17 mouse cellular contexts compared by ENCODE assay signal in genomic region chr2:148189287-148189686, GRCm38 (mm10).
DNase-seq lines count a peak whose midpoint lies in the region; ATAC-seq and TF ChIP-seq lines count a peak whose summit lies in the region.
"Had no signal": no experiment of that assay in that cellular context is flagged by ENCODE, and none has a peak within 500 bp of the region (broad histone marks: within the 10 kb centered on the region; RNA-seq: fewer than 3 reads in every experiment).

No protein-coding gene starts in this region.

- no peak for TF ChIP-seq EP300 in stomach, postnatal 0 days (optimal IDR thresholded peaks at IDR 0.05)

- H3K9me3 ChIP-seq in heart, embryonic 15.5 days (replicated peaks), result no peaks in the 10 kb centered on the region
- H3K9me3 ChIP-seq in heart, embryonic 11.5 days (replicated peaks; ENCODE audit: control insufficient read depth, low read length), result no peaks in the 10 kb centered on the region
- H3K9me3 ChIP-seq in stomach, embryonic 14.5 days (ENCODE audit: control insufficient read depth, low read depth, low read length), result no peaks in the 10 kb centered on the region
- no peaks in the 10 kb centered on the region for H3K9me3 ChIP-seq in stomach, postnatal 0 days (ENCODE audit: control insufficient read depth, low read length)
- H3K9me3 ChIP-seq: embryonic facial prominence, embryonic 13.5 days; heart, embryonic 13.5 days; midbrain, embryonic 13.5 days had no signal

- intact Hi-C loops in left cerebral cortex, adult 2 months (cut with DNase I), result no loop called here

- H3K27ac ChIP-seq in heart, embryonic 15.5 days, result peak overlapping the region; percentile 18; the same call in 1 of the 2 replicates
- H3K27ac ChIP-seq in heart, embryonic 11.5 days (ENCODE audit: low read depth, low read length), result no peak overlapping the region
- H3K27ac ChIP-seq in left cerebral cortex, adult 2 months, result peak overlapping the region; percentile 40
- H3K27ac ChIP-seq in stomach, embryonic 14.5 days (ENCODE audit: low read length), result no peak overlapping the region
- H3K27ac ChIP-seq in stomach, postnatal 0 days (replicated peaks), result no peak overlapping the region
- H3K27ac ChIP-seq: embryonic facial prominence, embryonic 13.5 days; heart, embryonic 13.5 days; liver, embryonic 14.5 days; midbrain, embryonic 13.5 days had no signal

- 45% methylated on average over 5 of the region's 5 CpGs for WGBS in heart, embryonic 15.5 days
- 43% methylated on average over 5 of the region's 5 CpGs for WGBS in heart, embryonic 11.5 days (ENCODE audit: insufficient replicate concordance)
- 32% methylated on average over 5 of the region's 5 CpGs for WGBS in stomach, embryonic 14.5 days
- WGBS in stomach, postnatal 0 days, result 31% methylated on average over 5 of the region's 5 CpGs

- H3K4me1 ChIP-seq in heart, embryonic 15.5 days (replicated peaks), result peaks cover 26% of the 10 kb centered on the region
- peaks cover 11% of the 10 kb centered on the region; the same call in 1 of the 2 replicates for H3K4me1 ChIP-seq in heart, embryonic 11.5 days (ENCODE audit: control insufficient read depth, insufficient read depth, low read length)
- H3K4me1 ChIP-seq in stomach, embryonic 14.5 days (ENCODE audit: control insufficient read depth, insufficient read depth, low read length), result no peaks in the 10 kb centered on the region; the same call in 1 of the 2 replicates
- no peaks in the 10 kb centered on the region for H3K4me1 ChIP-seq in stomach, postnatal 0 days (replicated peaks; ENCODE audit: control insufficient read depth, insufficient read depth)
- H3K4me1 ChIP-seq: embryonic facial prominence, embryonic 13.5 days; midbrain, embryonic 13.5 days had no signal

- H3K4me2 ChIP-seq in heart, embryonic 15.5 days, result no peak overlapping the region
- H3K4me2 ChIP-seq in heart, embryonic 11.5 days, result no peak overlapping the region
- no peak overlapping the region for H3K4me2 ChIP-seq in stomach, embryonic 14.5 days (replicated peaks; ENCODE audit: low read depth, low read length)
- no peak overlapping the region for H3K4me2 ChIP-seq in stomach, postnatal 0 days (replicated peaks; ENCODE audit: low read depth)
- H3K4me2 ChIP-seq: embryonic facial prominence, embryonic 13.5 days; heart, embryonic 13.5 days; midbrain, embryonic 13.5 days had no signal

- H3K36me3 ChIP-seq in heart, embryonic 15.5 days, result no peaks in the 10 kb centered on the region
- no peaks in the 10 kb centered on the region for H3K36me3 ChIP-seq in heart, embryonic 11.5 days (ENCODE audit: control insufficient read depth, insufficient read depth, low read length)
- no peaks in the 10 kb centered on the region for H3K36me3 ChIP-seq in stomach, embryonic 14.5 days (ENCODE audit: control insufficient read depth, insufficient read depth, low read length)
- no peaks in the 10 kb centered on the region for H3K36me3 ChIP-seq in stomach, postnatal 0 days (ENCODE audit: control insufficient read depth, insufficient read depth, low read length)
- H3K36me3 ChIP-seq: embryonic facial prominence, embryonic 13.5 days; heart, embryonic 13.5 days; midbrain, embryonic 13.5 days had no signal

- H3K27me3 ChIP-seq in heart, embryonic 15.5 days, result peaks cover 8% of the 10 kb centered on the region; the same call in 1 of the 2 replicates
- H3K27me3 ChIP-seq in heart, embryonic 11.5 days (ENCODE audit: control insufficient read depth, insufficient read depth, low read length), result peaks cover 10% of the 10 kb centered on the region
- H3K27me3 ChIP-seq in stomach, embryonic 14.5 days (ENCODE audit: control insufficient read depth, insufficient read depth, low read length), result no peaks in the 10 kb centered on the region
- no peaks in the 10 kb centered on the region for H3K27me3 ChIP-seq in stomach, postnatal 0 days (ENCODE audit: control insufficient read depth, insufficient read depth, low read length)
- H3K27me3 ChIP-seq: embryonic facial prominence, embryonic 13.5 days; midbrain, embryonic 13.5 days had no signal

- no peak for ATAC-seq in heart, embryonic 15.5 days (replicated peaks; ENCODE audit: insufficient number of reproducible peaks, insufficient read depth, low FRiP score, low read depth)
- ATAC-seq in heart, embryonic 11.5 days (replicated peaks; ENCODE audit: insufficient number of reproducible peaks, low FRiP score, low TSS enrichment), result no peak
- ATAC-seq in stomach, embryonic 14.5 days (ENCODE audit: insufficient number of reproducible peaks, insufficient read depth, low FRiP score, low read depth), result peak; percentile 53; the same call in 1 of the 2 replicates
- no peak; the same call in 1 of the 2 replicates for ATAC-seq in stomach, postnatal 0 days (ENCODE audit: low FRiP score, low TSS enrichment)
- ATAC-seq: inflammation-experienced regulatory T-cells, adult 6 months; midbrain, embryonic 13.5 days had no signal

- H3K9ac ChIP-seq in heart, embryonic 15.5 days, result no peak overlapping the region
- H3K9ac ChIP-seq in heart, embryonic 11.5 days (ENCODE audit: low read depth, low read length), result no peak overlapping the region
- H3K9ac ChIP-seq in stomach, embryonic 14.5 days (replicated peaks; ENCODE audit: low read depth, low read length), result no peak overlapping the region
- no peak overlapping the region for H3K9ac ChIP-seq in stomach, postnatal 0 days (ENCODE audit: low read length)
- H3K9ac ChIP-seq: embryonic facial prominence, embryonic 13.5 days; heart, embryonic 13.5 days; liver, embryonic 14.5 days; midbrain, embryonic 13.5 days had no signal

- TF ChIP-seq CTCF in left cerebral cortex, adult 2 months (IDR thresholded peaks at IDR 0.05), result no peak
- no peak for TF ChIP-seq CTCF in stomach, postnatal 0 days (IDR thresholded peaks at IDR 0.05; ENCODE audit: low read depth)

- H3K4me3 ChIP-seq in heart, embryonic 15.5 days, result no peak overlapping the region
- no peak overlapping the region for H3K4me3 ChIP-seq in heart, embryonic 11.5 days (ENCODE audit: low read depth, low read length)
- no peak overlapping the region for H3K4me3 ChIP-seq in left cerebral cortex, adult 2 months
- no peak overlapping the region for H3K4me3 ChIP-seq in stomach, embryonic 14.5 days (ENCODE audit: low read depth, low read length)
- no peak overlapping the region for H3K4me3 ChIP-seq in stomach, postnatal 0 days (ENCODE audit: low read depth, low read length)
- H3K4me3 ChIP-seq: embryonic facial prominence, embryonic 13.5 days; heart, embryonic 13.5 days; midbrain, embryonic 13.5 days had no signal

- no peak for DNase-seq in left cerebral cortex, adult 2 months (ENCODE audit: extremely low spot score in 1 of 2, low spot score in 2 of 2)
- no peak for DNase-seq in left cerebral cortex, adult 8-10 months (ENCODE audit: low spot score in 2 of 2)
- no peak for DNase-seq in stomach, postnatal 0 days (ENCODE audit: low spot score)
- no peak for DNase-seq in layer of hippocampus, adult 11-12 months (ENCODE audit: low spot score)
- DNase-seq: adrenal gland, postnatal 14 days; cerebellum, adult 11 months; cerebellum, postnatal 10 days; thymus, adult 18-20 months; thymus, postnatal 4 days had no signal

Comparison
In these comparisons a context has a peak if more than half of its experiments do, and no peak if none do; other contexts are left out.
1. H3K27ac ChIP-seq: peak in heart, embryonic 15.5 days (single experiment) and left cerebral cortex, adult 2 months (single experiment); none in heart, embryonic 11.5 days (single experiment), stomach, embryonic 14.5 days (single experiment) and stomach, postnatal 0 days (single experiment).